Mouse (Mus musculus) heart, postnatal 0 days (tissue): Measurements from ENCODE around the gene Pla2g2f. TPM values are rescaled to one million over a fixed set of nuclear protein-coding genes. Genes with fewer than 3 reads are reported as not detected.

Experiments used
- ATAC-seq: fragments of 200-750 bp; cut with Nextera tagmentation; 2 replicates; pipeline ENCODE4 v1.8.0; 2017; ENCODE audit warnings: low read depth, moderate number of reproducible peaks, moderate library complexity; ENCODE audit not compliant: insufficient read depth
- DNase-seq: peaks from one replicate; pipeline ENCODE4 v3.0.0-alpha.2; 2016; ENCODE audit warnings: low spot score
- H3K27ac ChIP-seq: fragments of 300-500 bp; sonication (generic); 2 replicates; pipeline ENCODE4 v1.5.1; 2014; ENCODE audit warnings: low read depth, mild to moderate bottlenecking
- H3K27me3 ChIP-seq: fragments of 300-500 bp; sonication (generic); 2 replicates; pipeline ENCODE4 v1.6.1; 2014; ENCODE audit warnings: low read length, mixed read lengths; ENCODE audit not compliant: control insufficient read depth, insufficient read depth
- H3K36me3 ChIP-seq: fragments of 300-500 bp; sonication (generic); replicated peaks from 2 replicates; pipeline ENCODE4 v1.6.1; 2014; ENCODE audit warnings: low read length, mixed read lengths; ENCODE audit not compliant: control insufficient read depth, insufficient read depth
- H3K4me1 ChIP-seq: fragments of 300-500 bp; sonication (generic); 2 replicates; pipeline ENCODE4 v1.6.1; 2014; ENCODE audit warnings: antibody characterized with exemption; ENCODE audit not compliant: control insufficient read depth, insufficient read depth
- H3K4me2 ChIP-seq: fragments of 300-500 bp; sonication (generic); 2 replicates; pipeline ENCODE4 v1.6.1; 2014; ENCODE audit warnings: low read depth, mild to moderate bottlenecking, low read length, moderate library complexity
- H3K4me3 ChIP-seq: fragments of 300-500 bp; sonication (generic); 2 replicates; pipeline ENCODE4 v1.5.1; 2014; ENCODE audit warnings: low read depth, low read length
- H3K9ac ChIP-seq: fragments of 300-500 bp; sonication (generic); replicated peaks from 2 replicates; pipeline ENCODE4 v1.6.1; 2014; ENCODE audit warnings: low read depth, low read length, mixed read lengths
- H3K9me3 ChIP-seq: fragments of 300-500 bp; sonication (generic); replicated peaks from 2 replicates; pipeline ENCODE4 v1.6.1; 2016; ENCODE audit warnings: low read length; ENCODE audit not compliant: control insufficient read depth
- CTCF ChIP-seq: IDR thresholded peaks from 2 replicates; pipeline ENCODE4 v1.5.1; 2016; ENCODE audit warnings: antibody characterized with exemption, control low read depth, low read depth
- EP300 ChIP-seq: IDR thresholded peaks from 2 replicates; pipeline ENCODE4 v1.6.1; 2016; ENCODE audit warnings: antibody characterized with exemption, low read depth
- WGBS: fragments of 180-500 bp; shearing (Covaris S2); extraction: QIAGEN DNeasy Blood & Tissue Kit; methylation state at CpG from one replicate; pipeline ENCODE4 v1.1.7; 2014; 5-methylcytosine and 5-hydroxymethylcytosine counted together
- polyA plus RNA-seq: library from polyadenylated mRNA; unstranded; fragments of >200 nt; fragmentation: Nextera tagmentation; extraction: Ambion mirVana; gene quantifications from 2 replicates; pipeline ENCODE4 v1.2.1, GENCODE M21; 2015
- total RNA-seq: library from RNA; depleted of rRNA; stranded (reverse); fragments of >200 nt; gene quantifications from 2 replicates; pipeline ENCODE4 v1.2.3, GENCODE M21; 2014; ENCODE audit warnings: low replicate concordance

The Pla2g2f gene
- total and polyA plus RNA-seq, 2 experiments from 2014 or later = not detected

DNA sequence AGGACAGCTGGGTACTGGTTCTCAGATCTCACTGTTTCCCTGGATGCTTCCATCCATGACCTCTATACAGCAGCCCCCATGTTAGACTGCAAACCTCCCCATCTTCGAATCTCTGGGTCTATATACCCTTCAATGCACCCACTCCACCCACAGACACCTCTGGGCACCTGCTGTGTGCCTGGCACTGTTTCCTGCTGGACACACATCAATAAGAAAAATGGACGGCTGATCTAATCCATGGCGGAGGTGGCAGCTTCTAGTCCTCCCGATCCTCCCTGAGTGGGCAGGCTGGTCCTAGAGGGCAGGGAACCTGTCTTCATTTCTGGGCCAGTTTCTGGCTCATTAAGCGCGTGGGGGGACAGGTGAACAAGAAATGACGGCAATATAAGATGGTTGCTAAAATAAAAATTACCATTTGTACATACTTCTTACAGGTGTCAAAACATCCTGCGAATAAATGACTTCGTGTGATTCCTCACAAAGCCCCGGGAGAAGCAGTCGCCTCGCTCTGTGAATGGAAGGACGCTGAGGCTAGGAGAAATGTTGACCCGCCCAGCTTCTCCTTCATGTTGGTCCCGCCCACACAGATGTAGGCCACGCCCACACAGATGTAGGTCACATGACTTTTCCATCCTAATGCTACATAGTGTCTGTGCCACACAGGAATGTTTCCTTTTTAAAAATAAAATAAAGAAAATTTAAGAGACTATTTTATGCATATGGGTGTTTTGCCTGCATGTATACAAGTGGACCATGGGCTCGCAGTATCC lies 46.2 kb downstream of the Pla2g2f start:
- Histone ChIP-seq H3K9me3 (no peaks in the 10 kb centered on the region), H3K4me2 (no peak overlapping the region), H3K27me3 (0 out of 2 replicates have a peak, but pooled peaks cover 7% of the 10 kb centered on the region), H3K4me1 (no peaks in the 10 kb centered on the region), H3K27ac (no peak overlapping the region), H3K4me3 (no peak overlapping the region), H3K36me3 (no peaks in the 10 kb centered on the region), H3K9ac (no peak overlapping the region)
- DNase-seq = no peak
- TF ChIP-seq CTCF = no peak
- no peak for TF ChIP-seq EP300
- 58% methylated on average over 17 of the region's 17 CpGs for WGBS
- ATAC-seq = no peak

DNA sequence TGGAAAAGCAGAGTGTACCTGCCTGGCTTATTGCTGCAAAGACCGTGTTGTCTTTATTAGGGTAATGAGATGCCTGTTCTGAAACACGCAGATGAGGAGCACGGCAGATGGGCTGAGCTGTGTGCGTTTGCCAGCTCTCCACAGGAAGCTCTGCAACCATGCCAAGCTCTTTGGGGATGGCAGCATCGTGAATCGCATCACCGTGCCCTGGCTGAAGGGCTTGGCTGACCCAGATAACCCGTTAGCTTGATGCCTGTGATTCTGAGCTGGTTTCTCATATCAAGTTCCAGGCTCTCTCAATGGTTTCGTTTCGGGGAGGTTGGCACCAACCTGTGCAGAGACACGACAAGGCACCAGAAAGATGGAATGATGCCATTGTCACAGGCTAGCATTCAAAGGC lies 46.8 kb downstream of the Pla2g2f start:
- H3K4me3 ChIP-seq = no peak overlapping the region
- TF ChIP-seq EP300 (no peak), CTCF (no peak)
- no peaks in the 10 kb centered on the region for H3K4me1 ChIP-seq
- 0 out of 2 replicates have a peak, but pooled peaks cover 7% of the 10 kb centered on the region for H3K27me3 ChIP-seq
- ATAC-seq = no peak
- no peaks in the 10 kb centered on the region for H3K36me3 ChIP-seq
- no peak overlapping the region for H3K27ac ChIP-seq
- no peak overlapping the region for H3K4me2 ChIP-seq
- 74% methylated on average over 11 of the region's 11 CpGs for WGBS
- H3K9me3 ChIP-seq = no peaks in the 10 kb centered on the region
- no peak for DNase-seq
- H3K9ac ChIP-seq = no peak overlapping the region

DNA sequence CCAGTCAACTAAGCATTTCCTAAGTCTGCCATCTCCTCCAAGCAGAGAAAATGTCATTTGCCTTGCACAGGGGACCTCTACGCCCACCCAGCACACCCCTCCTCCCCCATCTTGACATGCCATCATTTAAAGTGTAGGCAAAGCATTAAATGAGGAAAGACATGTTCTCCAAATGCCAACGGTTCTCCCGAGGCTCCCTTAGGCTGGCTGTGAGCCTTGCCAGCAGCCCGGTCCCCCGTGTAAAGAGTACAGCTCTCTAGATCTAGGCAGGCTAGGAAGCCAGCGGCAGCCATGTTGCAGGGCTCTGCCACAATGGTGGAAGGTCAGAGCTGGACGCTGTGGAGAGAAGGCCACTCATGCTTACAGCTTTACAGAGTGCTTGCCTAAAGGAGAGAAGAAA lies 47.5 kb downstream of the Pla2g2f start:
- no peaks in the 10 kb centered on the region for H3K4me1 ChIP-seq
- no peak for TF ChIP-seq EP300
- TF ChIP-seq CTCF = no peak
- H3K27me3 ChIP-seq = 0 out of 2 replicates have a peak, but pooled peaks cover 12% of the 10 kb centered on the region
- ATAC-seq = no peak
- no peak overlapping the region for H3K27ac ChIP-seq
- H3K4me3 ChIP-seq = no peak overlapping the region
- no peaks in the 10 kb centered on the region for H3K9me3 ChIP-seq
- H3K9ac ChIP-seq = no peak overlapping the region
- 77% methylated on average over 7 of the region's 7 CpGs for WGBS
- no peak overlapping the region for H3K4me2 ChIP-seq
- no peaks in the 10 kb centered on the region for H3K36me3 ChIP-seq
- no peak for DNase-seq

DNA sequence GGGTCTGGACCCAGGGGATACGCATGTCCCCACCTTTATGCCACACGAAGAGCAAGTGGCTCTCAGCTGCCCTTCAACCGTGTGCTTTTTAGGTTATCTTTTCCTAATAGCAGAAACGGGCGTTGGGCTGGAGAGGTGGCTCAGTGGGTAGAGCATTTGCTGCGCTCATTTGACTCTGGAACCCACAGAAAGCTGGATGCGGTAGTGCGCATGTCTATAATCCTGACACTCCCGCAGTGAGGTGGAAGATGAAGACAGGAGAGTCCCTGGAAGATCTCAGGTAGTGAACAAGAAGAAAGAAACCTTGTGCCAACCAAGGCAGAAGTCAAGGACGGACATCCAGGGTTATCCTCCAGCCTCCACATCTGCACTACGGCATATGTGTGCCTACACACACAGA lies 48.2 kb downstream of the Pla2g2f start:
- ATAC-seq = no peak
- TF ChIP-seq CTCF = no peak
- no peak for TF ChIP-seq EP300
- no peaks in the 10 kb centered on the region for H3K36me3 ChIP-seq

DNA sequence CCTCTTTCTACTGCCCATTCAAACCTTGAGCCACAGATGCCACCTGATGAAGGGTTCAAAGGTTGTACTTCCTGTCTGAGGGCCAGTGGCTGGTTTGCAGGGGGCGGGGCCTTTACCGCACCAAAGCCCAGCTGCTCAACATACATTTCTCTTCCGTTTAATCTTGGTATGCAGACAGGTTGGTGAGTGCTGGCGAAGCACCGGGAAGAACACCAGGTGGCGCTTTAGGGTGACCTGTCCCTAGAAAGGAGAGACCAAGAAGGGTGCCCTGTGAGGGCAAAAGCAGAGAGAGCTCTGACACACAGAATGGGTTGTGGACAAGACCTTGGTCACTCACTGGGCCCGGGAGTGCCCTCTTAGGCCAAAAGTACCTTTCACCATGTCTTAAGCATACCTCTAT lies 48.8 kb downstream of the Pla2g2f start:
- no peak for ATAC-seq
- Histone ChIP-seq H3K4me3 (no peak overlapping the region), H3K4me2 (no peak overlapping the region), H3K36me3 (no peaks in the 10 kb centered on the region), H3K9ac (no peak overlapping the region), H3K27ac (no peak overlapping the region), H3K27me3 (0 out of 2 replicates have a peak, but pooled peaks cover 12% of the 10 kb centered on the region), H3K4me1 (no peaks in the 10 kb centered on the region), H3K9me3 (no peaks in the 10 kb centered on the region)
- TF ChIP-seq CTCF = peak; percentile 73
- TF ChIP-seq EP300 = no peak
- WGBS = 6% methylated on average over 7 of the region's 7 CpGs
- DNase-seq = peak; percentile 38

More for the DNA sequence above, 48.2 kb downstream of the Pla2g2f start:
- Histone ChIP-seq H3K9ac (no peak overlapping the region), H3K9me3 (no peaks in the 10 kb centered on the region), H3K27me3 (0 out of 2 replicates have a peak, but pooled peaks cover 12% of the 10 kb centered on the region), H3K4me3 (no peak overlapping the region), H3K27ac (no peak overlapping the region), H3K4me2 (no peak overlapping the region), H3K4me1 (no peaks in the 10 kb centered on the region)
- 73% methylated on average over 11 of the region's 11 CpGs for WGBS
- DNase-seq = no peak

DNA sequence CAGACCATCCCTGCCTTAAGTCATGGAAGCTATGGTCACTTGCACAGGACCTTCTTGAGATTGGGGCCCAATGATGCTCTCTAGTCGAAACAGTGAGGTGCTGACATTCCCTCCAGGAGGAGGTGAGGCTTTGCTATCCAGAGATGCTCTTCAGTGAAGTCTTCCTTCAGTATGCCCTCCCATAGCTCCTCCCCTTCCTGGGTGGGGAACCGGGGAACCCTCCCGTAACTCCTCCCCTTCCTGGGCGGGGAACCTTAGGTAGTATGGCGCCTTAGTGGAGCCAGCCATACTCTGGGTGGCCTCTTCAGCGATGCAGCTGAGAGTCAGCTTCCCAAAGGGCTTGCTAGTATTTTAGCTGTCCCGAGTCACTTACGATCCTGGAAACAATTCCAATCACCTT lies 50.8 kb downstream of the Pla2g2f start:
- H3K4me3 ChIP-seq = no peak overlapping the region
- 88% methylated on average over 8 of the region's 8 CpGs for WGBS

More for the DNA sequence above, 50.8 kb downstream of the Pla2g2f start:
- no peak for DNase-seq
- Histone ChIP-seq H3K27ac (no peak overlapping the region), H3K4me1 (no peaks in the 10 kb centered on the region), H3K36me3 (no peaks in the 10 kb centered on the region), H3K9ac (no peak overlapping the region), H3K27me3 (peaks cover 19% of the 10 kb centered on the region; the same call in 1 of the 2 replicates), H3K4me2 (no peak overlapping the region), H3K9me3 (no peaks in the 10 kb centered on the region)
- TF ChIP-seq EP300 = no peak
- TF ChIP-seq CTCF = no peak
- ATAC-seq = no peak
